Mouse (Mus musculus): Measurements from ENCODE around the gene Zscan12. TPM values are rescaled to one million over a fixed set of nuclear protein-coding genes. Genes with fewer than 3 reads are reported as not detected.

Gene Zscan12
- total RNA-seq (2015), result 7.5 and 9.1 TPM in 2 replicates
- total RNA-seq (2017), result 15.5 and 17.5 TPM in 2 replicates

- peak; percentile 100 for ATAC-seq (replicated peaks; ENCODE audit: poor library complexity)
Measured at GRCm38 (mm10) chr13:21362621-21363248, at the start of gene Zscan12. Gene Zscan12, plus strand, starts transcription at chr13:21362820.

GRCm38 (mm10) chr13:21312854-21313253 is 49.8 kb upstream of the Zscan12 start:
- ATAC-seq (replicated peaks; ENCODE audit: poor library complexity), result no peak

- no peak for ATAC-seq (replicated peaks; ENCODE audit: poor library complexity)
Measured at GRCm38 (mm10) chr13:21313903-21314302, 48.7 kb upstream of the Zscan12 start.

- ATAC-seq (replicated peaks; ENCODE audit: poor library complexity), result no peak
Measured at GRCm38 (mm10) chr13:21320262-21320661, 42.4 kb upstream of the Zscan12 start.

GRCm38 (mm10) chr13:21321890-21322494 is 40.6 kb upstream of the Zscan12 start:
- ATAC-seq (replicated peaks; ENCODE audit: poor library complexity), result no peak

GRCm38 (mm10) chr13:21322509-21323375 is 39.9 kb upstream of the Zscan12 start:
- no peak for ATAC-seq (replicated peaks; ENCODE audit: poor library complexity)

GRCm38 (mm10) chr13:21323405-21323804 is 39.2 kb upstream of the Zscan12 start:
- ATAC-seq (replicated peaks; ENCODE audit: poor library complexity), result peak; percentile 30; the same call in 1 of the 2 replicates

GRCm38 (mm10) chr13:21326191-21326590 is 36.4 kb upstream of the Zscan12 start:
- ATAC-seq (replicated peaks; ENCODE audit: poor library complexity), result peak; percentile 56

GRCm38 (mm10) chr13:21326657-21327211 is 35.9 kb upstream of the Zscan12 start:
- peak; percentile 74 for ATAC-seq (replicated peaks; ENCODE audit: poor library complexity)

- no peak for ATAC-seq (replicated peaks; ENCODE audit: poor library complexity)
Measured at GRCm38 (mm10) chr13:21327424-21327823, 35.2 kb upstream of the Zscan12 start.

- ATAC-seq (replicated peaks; ENCODE audit: poor library complexity), result no peak
Measured at GRCm38 (mm10) chr13:21346610-21347009, 16.0 kb upstream of the Zscan12 start, which contains the start of gene Olfr1367. Gene Olfr1367, plus strand, starts transcription at chr13:21346910.

GRCm38 (mm10) chr13:21350593-21350992 is 12.0 kb upstream of the Zscan12 start:
- ATAC-seq (replicated peaks; ENCODE audit: poor library complexity), result no peak

GRCm38 (mm10) chr13:21363719-21364118 is 1.1 kb downstream of the Zscan12 start:
- no peak for ATAC-seq (replicated peaks; ENCODE audit: poor library complexity)

- ATAC-seq (replicated peaks; ENCODE audit: poor library complexity), result no peak
Measured at GRCm38 (mm10) chr13:21366635-21367034, 4.0 kb downstream of the Zscan12 start.

GRCm38 (mm10) chr13:21372700-21373099 is 10.1 kb downstream of the Zscan12 start:
- ATAC-seq (replicated peaks; ENCODE audit: poor library complexity), result no peak

- ATAC-seq (replicated peaks; ENCODE audit: poor library complexity), result no peak
Measured at GRCm38 (mm10) chr13:21377773-21378172, 15.2 kb downstream of the Zscan12 start.

GRCm38 (mm10) chr13:21395211-21395610 is 32.6 kb downstream of the Zscan12 start:
- ATAC-seq (replicated peaks; ENCODE audit: poor library complexity), result no peak

- no peak for ATAC-seq (replicated peaks; ENCODE audit: poor library complexity)
Measured at GRCm38 (mm10) chr13:21395623-21396022, 33.0 kb downstream of the Zscan12 start.

GRCm38 (mm10) chr13:21396048-21396447 is 33.4 kb downstream of the Zscan12 start:
- peak; percentile 20; the same call in 1 of the 2 replicates for ATAC-seq (replicated peaks; ENCODE audit: poor library complexity)

- no peak for ATAC-seq (replicated peaks; ENCODE audit: poor library complexity)
Measured at GRCm38 (mm10) chr13:21397486-21397885, 34.9 kb downstream of the Zscan12 start.

- ATAC-seq (replicated peaks; ENCODE audit: poor library complexity), result no peak
Measured at GRCm38 (mm10) chr13:21401166-21401565, 38.5 kb downstream of the Zscan12 start.
